Mouse (Mus musculus): ENCODE data around the gene Rapgef1.
"Not testable (repeated sequence)": the region's sequence is repeated elsewhere in the genome, so short reads cannot be mapped to it uniquely, and the experiment has no call there.

The Rapgef1 gene

GRCm38 (mm10) chr2:29622126-29623005, 2.8 kb downstream of the Rapgef1 start:
- in situ Hi-C loops (cut with MboI; ENCODE audit: low sequenced_read_pairs), result no loop called here

DNA sequence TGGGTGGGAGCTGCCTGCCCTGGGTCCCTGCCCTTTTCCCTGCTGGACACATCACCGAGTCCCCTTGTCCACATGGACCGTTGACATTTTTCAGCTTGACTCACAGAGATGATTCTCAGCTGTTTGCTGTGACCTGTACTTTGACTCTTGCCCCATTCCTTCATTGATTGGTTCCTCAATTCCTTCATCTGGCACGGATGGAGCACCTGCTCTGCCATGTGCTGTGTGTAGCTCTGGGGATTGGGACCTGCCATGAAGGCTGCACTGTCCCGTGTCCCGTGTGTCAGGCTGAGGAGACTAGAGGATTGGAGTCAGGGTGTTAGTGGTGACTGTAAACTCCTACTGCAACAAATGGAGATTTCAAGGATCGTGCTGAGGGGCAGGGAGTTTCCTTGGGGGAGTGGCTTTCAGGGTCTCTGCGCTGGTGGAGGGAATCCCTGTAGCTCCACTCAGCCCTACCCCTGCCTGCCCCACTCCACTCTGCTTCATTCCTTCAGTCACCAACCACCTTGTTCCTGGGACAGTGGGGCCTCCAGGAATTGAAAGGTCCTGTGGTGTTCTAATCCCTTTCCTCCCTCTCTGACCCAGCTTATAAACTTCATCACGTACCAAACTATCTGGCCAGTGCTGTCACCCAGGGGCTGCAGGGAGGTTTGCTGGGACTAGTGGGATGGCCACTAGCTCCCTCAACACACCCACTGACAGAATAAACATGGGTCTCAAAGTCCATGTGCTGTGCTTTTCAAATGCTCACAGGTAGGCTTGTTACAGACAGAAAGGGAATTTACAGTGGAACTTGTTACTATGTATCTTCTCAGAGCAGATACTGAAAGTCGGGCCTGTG, 3.9 kb downstream of the Rapgef1 start:
- in situ Hi-C loops (cut with MboI; ENCODE audit: low sequenced_read_pairs), result no loop called here

DNA sequence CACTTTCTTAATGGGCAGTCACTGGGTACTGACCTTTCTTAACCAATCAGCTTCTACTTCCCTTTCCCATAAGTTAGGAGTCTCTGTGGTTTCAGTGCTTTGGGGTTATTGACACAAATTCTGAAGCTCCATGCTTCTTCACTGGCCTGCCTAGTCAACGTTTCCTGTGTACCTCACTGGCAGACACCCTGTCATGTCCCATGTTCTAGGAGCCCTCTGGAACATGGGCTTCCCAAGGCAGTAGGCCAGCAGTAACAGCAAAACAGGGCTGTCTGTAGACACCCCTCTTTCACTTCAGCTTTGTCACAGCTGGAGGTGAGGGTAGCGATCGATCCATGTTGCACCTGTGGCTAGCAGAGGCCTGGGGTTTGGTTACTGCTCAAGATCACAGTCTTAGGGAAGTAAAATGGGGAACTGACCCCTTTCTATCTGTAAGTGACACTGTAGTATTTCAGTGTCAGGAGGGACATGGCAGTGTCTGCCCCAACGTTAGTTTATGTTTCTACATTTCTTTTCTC, 4.6 kb downstream of the Rapgef1 start:
- in situ Hi-C loops (cut with MboI; ENCODE audit: low sequenced_read_pairs), result no loop called here

DNA sequence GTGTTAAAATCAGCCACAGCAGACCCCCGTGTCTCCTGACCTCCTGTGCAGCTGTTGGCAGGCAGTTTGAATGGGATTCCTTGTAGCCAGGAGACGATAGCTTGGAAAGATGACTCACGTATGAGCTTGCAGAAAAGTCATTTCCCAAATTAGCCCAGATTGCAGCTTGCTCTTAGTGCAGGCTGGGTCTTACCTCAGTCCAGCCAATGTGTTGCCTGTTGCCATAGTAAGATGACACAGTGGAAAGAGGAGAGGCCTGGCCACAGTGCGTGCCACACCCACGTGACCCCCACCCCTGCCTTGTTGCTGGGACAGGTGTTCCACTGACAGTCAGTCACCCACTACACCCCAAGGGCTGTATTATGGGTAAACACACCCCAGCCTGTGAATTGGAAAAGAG, 5.2 kb downstream of the Rapgef1 start:
- in situ Hi-C loops (cut with MboI; ENCODE audit: low sequenced_read_pairs), result no loop called here

DNA sequence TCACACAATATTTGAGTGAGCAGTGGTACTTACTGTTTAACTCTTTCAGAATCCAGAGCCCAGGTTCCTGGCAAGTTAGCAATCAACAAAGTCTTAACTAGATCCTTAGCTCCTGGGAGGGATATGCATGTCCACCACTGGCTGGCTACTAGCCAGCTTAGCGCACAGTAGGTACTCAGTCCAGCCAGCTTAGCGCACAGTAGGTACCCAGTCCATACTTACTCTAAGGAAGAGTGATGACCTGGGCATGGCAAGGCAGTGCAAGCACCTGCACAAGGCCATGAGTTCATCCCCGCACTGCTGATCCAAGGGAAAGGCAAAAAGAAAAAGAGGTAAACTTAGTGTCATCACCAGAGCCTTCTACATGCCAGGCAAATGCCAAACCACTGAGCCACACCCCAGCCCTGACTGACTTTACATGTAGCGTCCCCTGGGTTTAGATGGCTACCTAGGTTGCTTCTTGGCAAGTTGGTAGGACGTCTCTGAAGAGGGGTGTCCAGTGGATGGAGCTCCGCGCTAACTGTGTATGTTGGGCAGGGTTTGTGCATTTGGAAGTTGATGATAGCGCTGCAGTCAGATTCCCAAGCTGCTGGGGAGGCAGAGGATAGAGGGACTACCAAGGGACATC, 6.2 kb downstream of the Rapgef1 start:
- in situ Hi-C loops (cut with MboI; ENCODE audit: low sequenced_read_pairs), result no loop called here

- in situ Hi-C loops (cut with MboI; ENCODE audit: low sequenced_read_pairs), result no loop called here
These were observed 7.8 kb downstream of the Rapgef1 start for GRCm38 (mm10) chr2:29627337-29627736.

GRCm38 (mm10) chr2:29628186-29628585, 8.7 kb downstream of the Rapgef1 start:
- in situ Hi-C loops (cut with MboI; ENCODE audit: low sequenced_read_pairs), result no loop called here

DNA sequence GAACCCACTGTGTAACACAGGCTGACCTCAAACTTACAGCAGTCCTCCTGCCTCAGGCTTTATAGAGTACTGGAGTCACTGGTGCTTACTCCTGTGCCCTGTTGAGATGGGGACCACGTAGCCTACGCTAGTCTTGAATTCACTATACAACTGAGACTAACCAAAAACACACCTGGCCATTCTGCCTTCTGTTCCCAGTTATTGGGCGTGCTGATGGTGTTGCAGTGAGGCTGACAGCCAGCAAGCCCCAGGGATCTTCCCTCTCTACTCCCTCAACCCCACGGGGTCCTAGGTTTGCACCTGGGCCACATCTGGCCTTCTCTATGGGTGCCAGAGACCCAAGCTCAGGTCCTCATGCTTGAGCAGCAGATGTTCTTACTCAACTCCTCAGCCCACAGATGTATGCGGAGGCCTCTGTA, 9.3 kb downstream of the Rapgef1 start:
- in situ Hi-C loops (cut with MboI; ENCODE audit: low sequenced_read_pairs), result no loop called here

DNA sequence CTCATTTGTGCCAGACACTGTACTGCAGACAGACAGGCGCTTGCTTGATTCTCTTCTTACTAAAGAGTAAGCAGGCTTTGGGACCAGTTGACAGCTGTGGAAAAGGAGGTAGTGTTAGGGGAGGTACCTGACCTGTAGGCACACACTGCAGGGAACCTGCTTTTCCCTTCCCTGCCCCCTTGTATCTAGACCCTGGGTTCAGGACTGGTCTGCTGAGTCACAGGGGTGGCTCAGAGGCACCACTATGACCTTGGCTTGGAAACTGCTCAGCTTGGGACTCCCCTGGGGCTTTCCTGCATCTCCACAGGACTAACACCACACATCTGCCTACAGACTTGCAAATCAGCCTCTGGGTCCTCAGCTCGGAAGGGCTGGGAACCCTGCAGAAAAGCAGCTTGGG, 9.8 kb downstream of the Rapgef1 start:
- in situ Hi-C loops (cut with MboI; ENCODE audit: low sequenced_read_pairs), result no loop called here

DNA sequence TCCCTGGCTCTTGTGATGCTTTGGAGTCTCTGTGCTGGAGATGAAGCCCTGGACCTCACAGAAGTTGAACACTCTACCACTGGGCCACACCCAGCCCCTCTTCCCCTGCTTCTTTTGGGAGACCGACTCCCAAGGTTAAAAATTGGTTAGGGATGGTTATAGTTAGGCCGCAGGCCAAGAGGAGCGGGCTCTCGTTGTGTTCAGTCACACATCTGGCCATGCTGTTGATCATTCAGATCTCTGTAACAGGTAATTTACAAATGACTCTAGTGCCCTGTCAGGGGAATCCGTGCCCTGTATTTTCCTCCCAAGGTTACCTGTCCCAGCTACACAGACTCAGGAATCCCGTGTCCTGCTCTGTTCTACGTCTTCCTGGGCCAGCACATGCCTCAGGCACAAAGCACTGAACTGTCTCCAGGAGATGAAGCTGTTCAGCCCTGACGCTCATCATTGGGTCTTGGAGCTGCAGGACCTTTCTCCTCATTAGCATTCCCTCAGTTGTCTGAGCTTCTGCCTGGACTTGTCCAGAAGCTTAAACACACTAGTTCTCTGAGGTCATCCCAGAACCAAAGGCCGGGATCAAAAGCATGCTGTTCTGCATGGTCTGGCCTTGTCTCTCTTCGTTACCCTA, 10.7 kb downstream of the Rapgef1 start:
- in situ Hi-C loops (cut with MboI; ENCODE audit: low sequenced_read_pairs), result no loop called here

- in situ Hi-C loops (cut with MboI; ENCODE audit: low sequenced_read_pairs), result no loop called here
These were observed 11.5 kb downstream of the Rapgef1 start for GRCm38 (mm10) chr2:29631020-29631419.

DNA sequence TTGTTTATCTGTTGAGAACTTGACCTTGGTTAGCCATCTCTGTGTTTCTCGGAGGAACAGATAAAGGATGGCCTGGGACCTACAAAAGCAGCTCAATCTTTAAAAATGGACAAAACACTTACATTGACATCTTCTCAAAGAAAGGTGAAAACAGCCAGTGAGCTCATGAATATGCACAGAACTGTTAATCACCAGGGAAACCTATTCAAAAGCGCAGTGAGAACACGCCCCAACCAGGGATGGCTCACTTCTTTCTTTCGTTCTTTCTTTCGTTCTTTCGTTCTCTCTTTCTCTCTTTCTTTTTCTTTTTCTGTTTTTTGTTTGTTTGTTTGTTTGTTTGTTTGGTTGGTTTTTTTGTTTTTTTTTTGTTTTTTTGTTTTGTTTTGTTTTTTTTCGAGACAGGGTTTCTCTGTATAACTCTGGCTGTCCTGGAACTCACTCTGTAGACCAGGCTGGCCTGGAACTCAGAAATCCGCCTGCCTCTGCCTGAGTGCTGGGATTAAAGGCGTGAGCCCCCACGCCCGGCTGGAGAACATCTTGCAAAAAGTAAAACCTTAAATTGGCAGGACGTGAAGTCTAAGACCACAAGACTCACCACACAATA, 12.1 kb downstream of the Rapgef1 start:
- in situ Hi-C loops (cut with MboI; ENCODE audit: low sequenced_read_pairs), result not testable (repeated sequence)

DNA sequence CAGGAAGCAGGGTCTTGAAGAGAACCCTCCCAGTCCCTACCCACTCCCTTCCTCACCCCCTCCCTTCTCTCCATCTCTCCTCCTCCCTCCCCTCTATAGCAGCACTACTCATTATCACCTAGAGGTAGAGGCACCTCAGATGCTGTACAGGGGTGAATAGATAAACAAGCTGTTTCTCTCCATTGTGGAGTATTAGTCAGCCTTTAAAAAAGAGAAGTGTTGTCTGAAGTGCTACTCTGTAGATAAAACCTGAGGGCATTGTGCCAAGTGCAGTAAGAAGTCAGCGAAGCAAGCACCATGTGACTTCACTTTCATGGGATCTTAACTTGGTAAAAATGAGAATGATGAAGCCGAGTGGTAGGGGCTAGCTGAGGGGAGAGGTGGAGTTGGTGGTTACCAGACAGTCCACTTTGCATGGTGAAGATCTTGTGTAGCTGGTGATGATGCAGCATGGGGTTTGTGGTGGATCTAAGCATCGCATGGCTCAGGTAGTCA, 12.7 kb downstream of the Rapgef1 start:
- in situ Hi-C loops (cut with MboI; ENCODE audit: low sequenced_read_pairs), result no loop called here

DNA sequence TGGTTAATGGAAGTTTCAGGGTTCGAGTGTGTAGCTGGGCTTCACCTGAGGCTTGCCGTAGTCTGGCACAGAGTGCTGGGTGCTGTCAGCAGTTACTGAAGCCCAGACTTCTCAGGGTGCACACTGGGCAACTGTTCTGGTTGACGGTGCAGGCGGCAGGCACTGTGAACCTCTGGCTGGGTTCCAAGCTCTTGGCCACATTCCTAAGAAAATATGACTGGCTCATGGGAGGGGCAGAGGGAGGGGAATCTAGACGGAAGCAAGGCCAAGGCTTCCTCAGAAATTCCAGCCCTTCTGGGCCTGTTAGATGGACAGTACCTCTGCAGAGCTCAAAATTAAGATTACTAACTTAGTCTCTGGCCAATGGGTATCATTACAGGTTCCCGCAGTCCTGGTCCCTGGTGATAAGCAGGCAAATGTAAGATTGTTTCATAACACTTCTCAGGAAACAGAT, 13.6 kb downstream of the Rapgef1 start:
- in situ Hi-C loops (cut with MboI; ENCODE audit: low sequenced_read_pairs), result no loop called here

DNA sequence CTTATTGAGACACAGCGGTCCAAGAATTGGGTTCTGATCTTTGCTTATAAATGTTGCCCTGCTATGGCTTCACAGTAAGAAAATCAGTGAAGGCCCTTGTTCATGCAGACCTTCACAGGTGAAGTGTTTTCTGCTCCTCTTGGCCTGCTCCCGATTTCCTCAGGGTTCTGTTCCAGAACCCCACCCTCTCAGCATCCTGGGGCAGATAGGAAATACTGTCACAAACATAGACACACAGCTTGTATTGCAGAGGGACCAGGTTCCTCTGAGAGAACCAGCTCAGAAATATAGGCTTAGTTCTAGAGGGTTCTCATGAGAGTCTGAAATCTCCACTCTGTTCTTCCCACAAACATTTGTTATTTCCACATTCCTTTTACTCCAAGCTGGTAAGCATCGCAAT, 14.3 kb downstream of the Rapgef1 start:
- in situ Hi-C loops (cut with MboI; ENCODE audit: low sequenced_read_pairs), result no loop called here

- in situ Hi-C loops (cut with MboI; ENCODE audit: low sequenced_read_pairs), result no loop called here
These were observed 15.0 kb downstream of the Rapgef1 start for GRCm38 (mm10) chr2:29634541-29634940.

DNA sequence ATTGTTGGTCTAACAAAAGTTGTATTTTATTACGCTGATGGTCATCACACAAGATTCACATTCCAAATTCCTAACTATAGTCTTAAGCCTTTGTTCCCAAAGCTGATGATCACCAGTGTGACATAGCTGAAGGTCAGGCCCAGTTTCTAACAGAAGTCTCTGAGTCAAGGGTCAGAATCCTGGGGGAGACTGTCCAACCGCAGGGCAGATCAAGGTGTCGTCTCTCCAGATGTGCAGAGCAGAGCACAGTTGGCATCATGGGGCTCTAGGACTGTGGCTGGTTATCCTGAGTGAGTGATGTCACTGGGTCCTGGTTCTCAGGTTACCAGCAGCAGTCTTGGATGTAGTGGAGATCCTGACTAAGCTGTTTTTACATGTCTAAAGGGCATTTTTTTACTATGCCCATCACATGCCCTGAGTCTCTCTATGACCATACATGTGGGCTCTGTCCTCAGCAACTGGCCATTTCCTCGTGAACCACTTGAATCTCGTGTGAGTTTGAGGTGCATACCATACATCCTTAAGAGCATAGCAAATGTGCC, 16.5 kb downstream of the Rapgef1 start:
- in situ Hi-C loops (cut with MboI; ENCODE audit: low sequenced_read_pairs), result no loop called here

- in situ Hi-C loops (cut with MboI; ENCODE audit: low sequenced_read_pairs), result no loop called here
These were observed 18.0 kb downstream of the Rapgef1 start for GRCm38 (mm10) chr2:29637528-29637927.

- in situ Hi-C loops (cut with MboI; ENCODE audit: low sequenced_read_pairs), result no loop called here
These were observed 19.9 kb downstream of the Rapgef1 start for GRCm38 (mm10) chr2:29639377-29639776.

All from CH12F3 (cell line).